Mouse (Mus musculus): ENCODE data around the gene Sstr1. TPM values are rescaled to one million over a fixed set of nuclear protein-coding genes. Genes with fewer than 3 reads are reported as not detected.

Sstr1 gene
- polyA plus RNA-seq, 1 experiment from 2014 or later, result 0.25 TPM

DNA sequence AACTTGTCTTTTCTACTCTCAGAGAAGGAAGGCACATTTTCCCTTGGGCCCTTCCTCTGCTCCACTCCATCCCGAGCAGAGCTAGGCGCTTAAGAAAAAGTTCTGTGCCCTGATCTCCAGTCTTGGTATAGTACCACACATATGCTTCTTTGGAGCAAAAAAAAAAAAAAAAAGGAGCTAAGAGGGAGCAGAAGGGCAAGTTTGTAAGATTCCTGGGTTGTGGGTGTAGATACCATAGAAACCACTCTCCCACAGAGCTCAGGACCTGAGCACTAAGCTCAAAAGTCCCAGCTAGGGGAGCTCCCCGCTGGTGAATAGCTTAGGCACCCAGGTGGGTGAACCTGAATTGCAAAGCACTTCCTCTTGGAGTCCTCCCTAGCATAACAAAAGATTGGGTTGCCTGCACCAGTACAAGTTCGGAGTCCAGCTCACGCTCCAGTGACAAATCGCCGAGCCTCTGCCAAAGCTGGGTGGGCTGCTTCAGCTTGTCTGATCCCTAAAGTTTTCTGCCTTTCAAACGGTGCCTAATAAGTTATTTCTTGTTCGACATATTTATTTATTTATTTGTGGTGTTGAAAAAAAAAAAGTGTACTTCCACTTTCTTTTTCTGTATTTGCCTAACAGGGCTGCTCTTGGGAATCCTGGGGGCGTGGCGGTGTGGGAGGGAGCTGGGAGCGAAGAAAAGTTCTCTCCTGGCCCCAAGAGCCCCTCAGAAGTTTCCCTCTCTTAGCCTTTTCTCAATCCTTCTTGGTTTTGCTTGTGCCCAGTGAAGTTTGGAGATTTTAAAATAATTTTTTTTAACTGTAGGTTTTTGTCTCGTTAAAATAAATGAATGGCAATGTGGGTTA, 2.9 kb downstream of the Sstr1 start:
- Histone ChIP-seq H3K27me3 (ENCODE audit: control insufficient read depth, insufficient read depth, low read length) (peaks cover 31% of the 10 kb centered on the region), H3K4me3 (ENCODE audit: low read depth, low read length) (peak overlapping the region; percentile 43; the same call in 1 of the 2 replicates), H3K27ac (ENCODE audit: low read depth, low read length) (no peak overlapping the region), H3K4me1 (ENCODE audit: control insufficient read depth, insufficient read depth, low read length) (peaks cover 12% of the 10 kb centered on the region; the same call in 1 of the 2 replicates), H3K4me2 (ENCODE audit: low read depth) (peak overlapping the region; percentile 87), H3K9ac (ENCODE audit: low read length) (no peak overlapping the region), H3K9me3 (ENCODE audit: control insufficient read depth, low read length) (no peaks in the 10 kb centered on the region), H3K36me3 (ENCODE audit: control insufficient read depth, insufficient read depth, low read length) (no peaks in the 10 kb centered on the region)
- ATAC-seq (ENCODE audit: insufficient read depth, low FRiP score, low TSS enrichment) (no peak), DNase-seq (ENCODE audit: low spot score) (peak; percentile 34)
- WGBS, result 6% methylated on average over 13 of the region's 13 CpGs

DNA sequence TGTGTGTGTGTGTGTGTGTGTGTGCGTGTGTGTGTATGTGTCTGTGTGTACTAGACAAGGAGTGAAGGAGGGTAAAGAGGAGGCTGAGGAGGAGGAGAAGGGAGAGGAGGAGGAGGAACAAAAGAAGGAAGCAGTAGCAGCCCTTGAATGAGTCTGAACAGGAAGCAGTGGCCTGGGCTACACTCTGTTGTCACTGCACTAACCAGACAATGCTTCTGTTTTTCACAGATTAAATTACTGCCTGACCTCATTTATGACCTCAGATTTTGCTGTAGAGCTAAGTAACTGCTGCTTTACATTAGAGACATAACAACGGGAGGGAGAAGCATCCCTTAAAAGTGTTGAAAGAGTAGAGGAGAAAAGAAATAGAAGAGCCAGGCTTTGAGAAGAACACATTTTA, 4.6 kb downstream of the Sstr1 start:
- no peak overlapping the region for H3K4me2 ChIP-seq (ENCODE audit: low read depth)
- ATAC-seq (ENCODE audit: insufficient read depth, low FRiP score, low TSS enrichment), result no peak
- 36% methylated on average over 2 of the region's 2 CpGs for WGBS

DNA sequence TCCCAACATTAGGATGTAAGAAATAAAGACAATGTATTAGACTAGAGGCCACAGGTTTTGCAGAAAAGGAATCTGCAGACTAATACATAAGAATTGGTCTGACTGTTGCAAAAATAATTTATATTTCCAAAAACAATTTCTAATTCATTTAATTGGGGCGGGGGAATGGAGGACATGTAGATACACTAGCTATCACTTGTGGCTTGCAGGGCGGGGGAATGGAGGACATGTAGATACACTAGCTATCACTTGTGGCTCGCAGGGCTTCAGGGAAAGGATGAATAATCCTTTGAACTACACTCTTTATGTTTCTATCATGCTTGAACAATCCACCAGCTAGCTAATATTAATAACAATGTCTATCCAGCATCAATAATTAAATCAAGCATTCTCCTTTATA, 7.5 kb downstream of the Sstr1 start:
- no peak overlapping the region for H3K27ac ChIP-seq (ENCODE audit: low read depth, low read length)

More for the DNA sequence above, 4.6 kb downstream of the Sstr1 start:
- DNase-seq (ENCODE audit: low spot score), result no peak
- Histone ChIP-seq H3K27me3 (ENCODE audit: control insufficient read depth, insufficient read depth, low read length) (peaks cover 23% of the 10 kb centered on the region), H3K9ac (ENCODE audit: low read length) (no peak overlapping the region), H3K9me3 (ENCODE audit: control insufficient read depth, low read length) (no peaks in the 10 kb centered on the region), H3K27ac (ENCODE audit: low read depth, low read length) (no peak overlapping the region), H3K4me3 (ENCODE audit: low read depth, low read length) (no peak overlapping the region), H3K4me1 (ENCODE audit: control insufficient read depth, insufficient read depth, low read length) (peaks cover 12% of the 10 kb centered on the region; the same call in 1 of the 2 replicates), H3K36me3 (ENCODE audit: control insufficient read depth, insufficient read depth, low read length) (no peaks in the 10 kb centered on the region)

DNA sequence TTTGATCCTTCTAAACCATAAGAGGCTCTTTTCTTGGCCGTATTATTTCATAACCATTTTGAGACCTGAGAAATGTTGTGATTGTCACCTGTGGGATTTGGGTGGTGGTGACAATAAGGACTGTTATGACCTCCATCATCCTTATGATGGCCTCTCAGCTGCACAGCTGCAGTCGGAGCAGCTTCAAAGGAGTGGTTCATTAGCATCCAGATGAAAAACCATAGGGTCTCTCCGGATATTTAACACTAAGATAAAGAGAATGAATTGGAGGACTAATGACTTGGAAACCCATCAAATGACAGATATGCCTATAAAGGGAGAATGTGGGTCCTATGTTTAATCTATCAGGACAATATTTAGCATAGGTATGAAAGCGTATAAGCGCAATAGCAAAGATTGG, 14.1 kb downstream of the Sstr1 start:
- no peaks in the 10 kb centered on the region for H3K36me3 ChIP-seq (ENCODE audit: control insufficient read depth, insufficient read depth, low read length)
- ATAC-seq (ENCODE audit: insufficient read depth, low FRiP score, low TSS enrichment) (no peak), DNase-seq (ENCODE audit: low spot score) (no peak)
- no peak overlapping the region for H3K27ac ChIP-seq (ENCODE audit: low read depth, low read length)
- no peaks in the 10 kb centered on the region for H3K27me3 ChIP-seq (ENCODE audit: control insufficient read depth, insufficient read depth, low read length)
- no peaks in the 10 kb centered on the region for H3K4me1 ChIP-seq (ENCODE audit: control insufficient read depth, insufficient read depth, low read length)
- 70% methylated on average over 5 of the region's 5 CpGs for WGBS
- H3K9me3 ChIP-seq (ENCODE audit: control insufficient read depth, low read length), result no peaks in the 10 kb centered on the region
- H3K4me3 ChIP-seq (ENCODE audit: low read depth, low read length), result no peak overlapping the region
- H3K9ac ChIP-seq (ENCODE audit: low read length), result no peak overlapping the region
- H3K4me2 ChIP-seq (ENCODE audit: low read depth), result no peak overlapping the region

More for the DNA sequence above, 7.5 kb downstream of the Sstr1 start:
- no peaks in the 10 kb centered on the region for H3K9me3 ChIP-seq (ENCODE audit: control insufficient read depth, low read length)
- no peak overlapping the region for H3K4me3 ChIP-seq (ENCODE audit: low read depth, low read length)
- no peak overlapping the region for H3K9ac ChIP-seq (ENCODE audit: low read length)
- ATAC-seq (ENCODE audit: insufficient read depth, low FRiP score, low TSS enrichment) (no peak), DNase-seq (ENCODE audit: low spot score) (no peak)
- no peaks in the 10 kb centered on the region for H3K27me3 ChIP-seq (ENCODE audit: control insufficient read depth, insufficient read depth, low read length)
- WGBS, result 94% methylated on average over 3 of the region's 3 CpGs
- H3K4me2 ChIP-seq (ENCODE audit: low read depth), result no peak overlapping the region
- 0 out of 2 replicates have a peak, but pooled peaks cover 3% of the 10 kb centered on the region for H3K4me1 ChIP-seq (ENCODE audit: control insufficient read depth, insufficient read depth, low read length)
- H3K36me3 ChIP-seq (ENCODE audit: control insufficient read depth, insufficient read depth, low read length), result no peaks in the 10 kb centered on the region

DNA sequence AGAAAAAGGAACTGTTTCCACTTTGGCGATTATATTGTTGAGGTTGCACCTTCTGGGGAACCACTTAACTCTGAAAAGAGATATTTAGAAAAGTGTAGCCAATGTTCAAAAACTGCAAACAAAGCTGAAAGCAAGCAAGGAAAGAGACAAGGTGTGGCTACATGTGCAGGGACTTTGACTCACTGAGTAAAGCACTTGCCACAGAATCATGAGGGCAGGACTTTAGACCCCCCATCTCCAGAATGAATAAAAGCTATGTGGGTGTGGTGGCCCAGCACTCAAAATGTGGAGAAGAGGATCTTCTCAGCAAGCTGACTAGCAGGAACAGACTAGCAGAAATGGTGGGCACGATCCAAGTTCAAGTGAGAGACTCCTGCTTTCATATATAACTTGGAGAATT, 20.9 kb downstream of the Sstr1 start:
- Histone ChIP-seq H3K4me1 (ENCODE audit: control insufficient read depth, insufficient read depth, low read length) (no peaks in the 10 kb centered on the region), H3K9ac (ENCODE audit: low read length) (no peak overlapping the region), H3K36me3 (ENCODE audit: control insufficient read depth, insufficient read depth, low read length) (no peaks in the 10 kb centered on the region), H3K4me2 (ENCODE audit: low read depth) (no peak overlapping the region), H3K4me3 (ENCODE audit: low read depth, low read length) (no peak overlapping the region), H3K27me3 (ENCODE audit: control insufficient read depth, insufficient read depth, low read length) (no peaks in the 10 kb centered on the region), H3K9me3 (ENCODE audit: control insufficient read depth, low read length) (no peaks in the 10 kb centered on the region), H3K27ac (ENCODE audit: low read depth, low read length) (no peak overlapping the region)
- 82% methylated on average over 2 of the region's 2 CpGs for WGBS
- DNase-seq (ENCODE audit: low spot score) (no peak), ATAC-seq (ENCODE audit: insufficient read depth, low FRiP score, low TSS enrichment) (no peak)

DNA sequence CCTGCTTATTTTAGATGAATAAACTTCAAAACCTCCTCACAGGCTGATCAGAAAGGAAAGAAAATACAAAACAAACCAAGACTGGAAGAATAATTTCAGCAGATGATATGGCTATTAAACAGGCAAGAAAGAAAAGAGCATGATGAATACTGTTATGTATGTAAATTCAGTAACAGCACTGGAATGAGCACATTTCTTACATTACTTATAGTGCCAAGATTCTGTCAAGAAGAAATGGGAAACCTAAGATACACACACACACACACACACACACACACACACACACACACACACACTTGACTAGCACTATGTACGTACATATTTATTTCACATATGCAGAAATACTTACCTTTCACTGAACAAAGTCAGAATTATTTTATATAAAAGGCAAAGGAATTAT, 40.3 kb downstream of the Sstr1 start:
- ATAC-seq (ENCODE audit: insufficient read depth, low FRiP score, low TSS enrichment) (no peak), DNase-seq (ENCODE audit: low spot score) (no peak)

More for the DNA sequence above, 40.3 kb downstream of the Sstr1 start:
- H3K36me3 ChIP-seq (ENCODE audit: control insufficient read depth, insufficient read depth, low read length), result no peaks in the 10 kb centered on the region
- no peaks in the 10 kb centered on the region for H3K9me3 ChIP-seq (ENCODE audit: control insufficient read depth, low read length)
- no peaks in the 10 kb centered on the region for H3K4me1 ChIP-seq (ENCODE audit: control insufficient read depth, insufficient read depth, low read length)
- H3K4me3 ChIP-seq (ENCODE audit: low read depth, low read length), result no peak overlapping the region
- H3K4me2 ChIP-seq (ENCODE audit: low read depth), result no peak overlapping the region
- no peaks in the 10 kb centered on the region for H3K27me3 ChIP-seq (ENCODE audit: control insufficient read depth, insufficient read depth, low read length)
- WGBS, result 86% methylated on average over 1 of the region's 1 CpGs
- H3K27ac ChIP-seq (ENCODE audit: low read depth, low read length), result no peak overlapping the region
- no peak overlapping the region for H3K9ac ChIP-seq (ENCODE audit: low read length)

Other genes starting within 250 kb of the Sstr1 start
- 5.1 and 5.8 TPM in 2 replicates for gene Clec14a, start 57.5 kb downstream of the Sstr1 start, polyA plus RNA-seq (2014; fragmentation: Nextera tagmentation; extraction: Ambion mirVana)